Mouse (Mus musculus) C2C12 (cell line): ENCODE results near the gene Pim1. TPM values are rescaled to one million over a fixed set of nuclear protein-coding genes. Genes with fewer than 3 reads are reported as not detected.

ENCODE experiments used
- H3K27me3 ChIP-seq: one replicate; pipeline ENCODE4 v1.6.1; 2011; ENCODE audit not compliant: control insufficient read depth, insufficient read depth, insufficient read length
- H3K36me3 ChIP-seq: one replicate; pipeline ENCODE4 v1.6.1; 2011; ENCODE audit not compliant: control insufficient read depth, insufficient read depth
- H3K4me3 ChIP-seq: one replicate; pipeline ENCODE4 v1.5.1; 2011; ENCODE audit warnings: mild to moderate bottlenecking, control low read depth; ENCODE audit not compliant: poor library complexity, insufficient read depth, severe bottlenecking
- H3K79me2 ChIP-seq: one replicate; pipeline ENCODE4 v1.6.1; 2011; ENCODE audit not compliant: control insufficient read depth, insufficient read depth
- H3K79me3 ChIP-seq: one replicate; pipeline ENCODE4 v1.6.1; 2011; ENCODE audit warnings: low read depth, control low read depth
- H3ac ChIP-seq: one replicate; pipeline ENCODE3; 2011; ENCODE audit warnings: low read depth; ENCODE audit not compliant: control insufficient read depth, insufficient read length
- CEBPB ChIP-seq: IDR thresholded peaks from one replicate; pipeline ENCODE4 v1.6.1; 2011; ENCODE audit warnings: low read depth, mild to moderate bottlenecking, control low read depth, moderate library complexity
- CTCF ChIP-seq: IDR thresholded peaks from one replicate; pipeline ENCODE4 v1.5.1; 2011; ENCODE audit not compliant: control insufficient read depth, insufficient read depth, insufficient read length
- FOSL1 ChIP-seq: IDR thresholded peaks from one replicate; pipeline ENCODE4 v1.8.0; 2011; ENCODE audit warnings: mild to moderate bottlenecking, low read length; ENCODE audit not compliant: poor library complexity, insufficient read depth, severe bottlenecking
- MAX ChIP-seq: IDR thresholded peaks from one replicate; pipeline ENCODE4 v1.6.1; 2011; ENCODE audit warnings: mild to moderate bottlenecking, control low read depth
- MYOD1 ChIP-seq: IDR thresholded peaks from one replicate; pipeline ENCODE4 v1.6.1; 2011; ENCODE audit warnings: low read depth; ENCODE audit not compliant: control insufficient read depth, insufficient read length
- MYOG ChIP-seq: IDR thresholded peaks from one replicate; pipeline ENCODE4 v1.6.1; 2011; ENCODE audit not compliant: control insufficient read depth, insufficient read length; ENCODE audit errors: extremely low read depth
- USF1 ChIP-seq: IDR thresholded peaks from one replicate; pipeline ENCODE4 v1.6.1; 2011; ENCODE audit warnings: low read depth, mild to moderate bottlenecking, control low read depth, moderate library complexity
- polyA plus RNA-seq: library from polyadenylated mRNA; unstranded; fragments of >200 nt; fragmentation: generic; extraction: Trizol; gene quantifications from one replicate; pipeline ENCODE4 v1.2.1, GENCODE M21; 2012; ENCODE audit warnings: missing spikeins

Pim1 gene
- polyA plus RNA-seq, 1 experiment = 4.8 TPM

DNA sequence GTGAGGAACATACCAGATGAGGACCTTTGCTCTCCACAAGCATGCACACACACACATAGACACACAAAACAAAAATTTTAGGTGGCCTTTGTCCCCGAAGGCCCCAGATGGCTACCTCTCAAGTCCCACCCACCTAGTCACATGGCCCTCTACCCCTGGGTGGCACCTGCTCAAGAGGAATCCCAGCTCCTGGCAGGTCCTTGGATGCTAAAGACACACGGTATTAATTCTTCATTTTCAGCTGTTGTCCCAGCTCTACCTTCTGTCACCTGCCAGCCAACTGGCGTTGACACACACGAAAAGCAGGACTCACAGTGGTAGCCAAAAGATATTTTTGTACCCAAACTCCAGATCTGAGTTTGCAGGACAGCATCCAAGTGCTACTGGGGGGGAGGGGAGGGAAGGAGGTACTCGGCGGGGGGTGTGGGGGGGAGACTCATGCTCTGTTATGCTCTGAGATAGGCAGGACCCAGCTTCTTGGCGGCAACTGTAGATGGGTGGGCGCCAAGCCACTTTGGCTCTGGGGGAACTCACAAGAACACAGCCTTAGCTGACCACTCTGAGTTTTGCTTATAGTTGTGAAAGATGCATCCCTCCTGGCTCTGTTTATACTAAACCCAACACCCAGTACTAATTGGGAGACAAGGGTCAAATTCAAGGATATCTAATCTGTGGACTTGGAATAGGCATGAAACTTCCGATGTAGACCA lies 35.0 kb upstream of the Pim1 start:
- TF ChIP-seq CEBPB (no peak), MYOG (no peak), FOSL1 (no peak), USF1 (no peak), MAX (no peak), MYOD1 (no peak)
- no peaks in the 10 kb centered on the region for H3K79me3 ChIP-seq
- H3K36me3 ChIP-seq = no peaks in the 10 kb centered on the region
- no peaks in the 10 kb centered on the region for H3K79me2 ChIP-seq
- no peaks in the 10 kb centered on the region for H3K27me3 ChIP-seq
- no peak overlapping the region for H3ac ChIP-seq
- H3K4me3 ChIP-seq = no peak overlapping the region

DNA sequence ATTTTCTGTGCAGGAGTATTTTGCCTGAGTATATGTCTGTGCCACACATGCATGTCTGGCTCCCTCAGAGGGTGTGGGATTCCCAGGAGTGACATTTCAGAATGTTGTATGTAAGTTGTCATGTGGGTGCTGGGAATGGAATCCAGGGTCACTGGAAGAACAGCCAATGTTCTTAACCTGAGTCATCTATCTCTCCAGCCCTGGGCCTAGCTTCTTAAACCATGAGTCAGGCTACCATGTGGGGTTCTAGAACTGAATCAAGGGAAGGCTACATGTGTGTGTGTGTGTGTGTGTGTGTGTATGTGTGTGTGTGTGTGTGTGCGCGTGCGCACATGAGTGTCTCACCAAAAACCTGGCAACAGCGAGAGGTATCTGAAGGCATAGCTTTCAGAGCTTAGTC lies 34.1 kb upstream of the Pim1 start:
- H3K36me3 ChIP-seq = no peaks in the 10 kb centered on the region
- H3K4me3 ChIP-seq = no peak overlapping the region
- no peaks in the 10 kb centered on the region for H3K79me2 ChIP-seq
- TF ChIP-seq MYOG (no peak), FOSL1 (peak; percentile 18)
- H3K79me3 ChIP-seq = no peaks in the 10 kb centered on the region
- no peak overlapping the region for H3ac ChIP-seq
- H3K27me3 ChIP-seq = no peaks in the 10 kb centered on the region

DNA sequence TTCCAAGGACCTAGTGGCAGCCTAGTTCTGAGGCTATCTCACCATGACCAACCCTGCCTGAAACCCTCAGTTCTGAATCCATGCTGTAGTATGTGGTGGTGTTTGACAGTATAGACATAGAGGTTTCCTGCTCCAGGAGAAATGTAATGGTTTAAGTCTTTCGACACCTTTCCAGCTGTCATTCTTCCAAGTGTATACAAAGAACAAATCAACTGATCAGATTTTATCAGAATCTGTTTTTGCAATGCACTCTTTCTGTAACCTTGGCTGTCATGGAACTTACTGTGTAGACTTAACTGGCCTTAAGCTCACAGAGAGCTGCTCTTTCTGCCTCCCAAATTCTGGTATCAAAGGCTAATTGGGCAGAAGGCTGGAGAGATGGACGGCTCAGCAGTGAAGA lies 33.6 kb upstream of the Pim1 start:
- no peak overlapping the region for H3ac ChIP-seq
- no peak for TF ChIP-seq CEBPB
- TF ChIP-seq USF1 = no peak
- TF ChIP-seq MAX = no peak
- no peak for TF ChIP-seq MYOG
- TF ChIP-seq CTCF = no peak
- TF ChIP-seq MYOD1 = no peak
- no peak for TF ChIP-seq FOSL1
- H3K79me3 ChIP-seq = no peaks in the 10 kb centered on the region
- no peaks in the 10 kb centered on the region for H3K27me3 ChIP-seq
- no peaks in the 10 kb centered on the region for H3K79me2 ChIP-seq
- H3K36me3 ChIP-seq = no peaks in the 10 kb centered on the region
- H3K4me3 ChIP-seq = no peak overlapping the region

GRCm38 (mm10) chr17:29457795-29458560 lies 32.6 kb upstream of the Pim1 start:
- no peak overlapping the region for H3ac ChIP-seq
- H3K27me3 ChIP-seq = no peaks in the 10 kb centered on the region
- H3K4me3 ChIP-seq = no peak overlapping the region
- no peaks in the 10 kb centered on the region for H3K79me2 ChIP-seq
- TF ChIP-seq CTCF = no peak
- TF ChIP-seq CEBPB = no peak
- no peak for TF ChIP-seq MYOG
- TF ChIP-seq MAX = no peak
- no peak for TF ChIP-seq FOSL1
- no peak for TF ChIP-seq MYOD1
- no peak for TF ChIP-seq USF1
- H3K79me3 ChIP-seq = no peaks in the 10 kb centered on the region
- no peaks in the 10 kb centered on the region for H3K36me3 ChIP-seq

DNA sequence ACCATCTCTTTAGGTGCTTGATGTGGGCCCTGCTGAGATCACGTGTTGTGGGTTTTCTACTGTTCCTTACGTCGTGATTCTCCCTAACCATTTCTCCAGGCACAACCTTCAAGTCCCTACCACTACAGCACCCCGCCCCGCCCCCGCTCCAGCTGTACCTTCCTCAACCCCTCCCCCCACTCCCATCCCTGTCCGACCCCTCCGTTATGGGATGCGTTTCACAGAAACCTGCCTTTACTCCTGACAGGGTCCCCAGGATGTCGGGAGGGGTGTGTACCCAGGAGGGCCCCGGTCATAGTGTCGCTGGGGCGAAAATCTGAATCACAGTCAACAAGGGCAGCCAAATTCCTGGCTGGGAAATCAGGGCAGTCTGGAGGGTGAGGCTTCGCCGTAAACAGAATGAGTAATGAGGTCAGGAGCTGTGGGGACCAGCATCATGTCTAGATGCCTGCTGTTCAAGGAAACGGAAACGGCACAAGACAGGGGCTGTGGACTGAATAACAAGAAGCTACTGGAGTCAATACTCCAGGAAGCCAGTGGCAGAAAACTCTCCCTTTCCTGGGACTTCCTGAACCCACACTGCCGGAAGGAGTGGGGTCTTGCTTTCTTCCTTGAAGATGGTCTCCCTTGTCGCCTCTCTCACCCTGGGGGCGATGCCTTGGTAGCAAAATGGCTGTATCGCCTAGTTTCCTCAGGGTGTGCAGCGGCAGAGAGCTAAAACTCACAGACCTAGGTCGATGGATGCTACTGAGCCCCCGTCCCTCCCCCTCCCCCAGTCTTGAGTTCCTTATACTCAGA lies 31.0 kb upstream of the Pim1 start:
- TF ChIP-seq MYOD1 (no peak), FOSL1 (peak; percentile 36), USF1 (peak; percentile 40), CEBPB (no peak), MAX (no peak)
- Histone ChIP-seq H3ac (peak overlapping the region; percentile 16), H3K4me3 (no peak overlapping the region)

More for the DNA sequence above, 31.0 kb upstream of the Pim1 start:
- H3K36me3 ChIP-seq = no peaks in the 10 kb centered on the region
- H3K79me2 ChIP-seq = no peaks in the 10 kb centered on the region
- no peaks in the 10 kb centered on the region for H3K79me3 ChIP-seq
- H3K27me3 ChIP-seq = no peaks in the 10 kb centered on the region
